26 mouse cellular contexts compared by ENCODE assay signal in genomic region chr17:66414331-66414730, GRCm38 (mm10). TPM values are rescaled to one million over a fixed set of nuclear protein-coding genes. Genes with fewer than 3 reads are reported as not detected.
A peak's percentile ranks its signal among the peaks of the same experiment; 100 is the strongest.
DNase-seq lines count a peak whose midpoint lies in the region; ATAC-seq and TF ChIP-seq lines count a peak whose summit lies in the region.
"Had no signal": no experiment of that assay in that cellular context is flagged by ENCODE, and none has a peak within 500 bp of the region (broad histone marks: within the 10 kb centered on the region; RNA-seq: fewer than 3 reads in every experiment).

No protein-coding gene starts in this region.

- no peaks in the 10 kb centered on the region for H3K9me3 ChIP-seq in hindbrain, embryonic 11.5 days (ENCODE audit: control insufficient read depth, low read length)
- H3K9me3 ChIP-seq in hindbrain, embryonic 14.5 days (ENCODE audit: control insufficient read depth, low read length), result no peaks in the 10 kb centered on the region
- H3K9me3 ChIP-seq in midbrain, embryonic 10.5 days (replicated peaks), result no peaks in the 10 kb centered on the region
- H3K9me3 ChIP-seq in midbrain, embryonic 15.5 days, result no peaks in the 10 kb centered on the region
- H3K9me3 ChIP-seq in ES-E14 (ENCODE audit: control insufficient read depth, insufficient read depth, low read depth, low read length), result no peaks in the 10 kb centered on the region
- H3K9me3 ChIP-seq: embryonic facial prominence, embryonic 13.5 days; embryonic facial prominence, embryonic 15.5 days; forebrain, embryonic 13.5 days; forebrain, embryonic 15.5 days had no signal

- 83% methylated on average over 1 of the region's 1 CpGs for WGBS in hindbrain, embryonic 11.5 days
- 91% methylated on average over 1 of the region's 1 CpGs for WGBS in hindbrain, embryonic 14.5 days
- WGBS in midbrain, embryonic 10.5 days, result 76% methylated on average over 1 of the region's 1 CpGs
- WGBS in midbrain, embryonic 15.5 days, result 94% methylated on average over 1 of the region's 1 CpGs

- H3K27me3 ChIP-seq in hindbrain, embryonic 11.5 days (ENCODE audit: control insufficient read depth, insufficient read depth, low read length), result no peaks in the 10 kb centered on the region
- H3K27me3 ChIP-seq in hindbrain, embryonic 14.5 days (ENCODE audit: control insufficient read depth, insufficient read depth, low read length), result no peaks in the 10 kb centered on the region
- no peaks in the 10 kb centered on the region for H3K27me3 ChIP-seq in midbrain, embryonic 10.5 days (ENCODE audit: low read depth, poor library complexity, severe bottlenecking)
- H3K27me3 ChIP-seq in midbrain, embryonic 15.5 days (replicated peaks), result no peaks in the 10 kb centered on the region
- H3K27me3 ChIP-seq: embryonic facial prominence, embryonic 13.5 days; embryonic facial prominence, embryonic 15.5 days; forebrain, embryonic 15.5 days had no signal

- DNase-seq in hindbrain, embryonic 11.5 days (ENCODE audit: low spot score), result no peak
- DNase-seq in hindbrain, embryonic 14.5 days (ENCODE audit: low spot score), result no peak
- DNase-seq in midbrain, embryonic 10.5 days (ENCODE audit: low spot score), result no peak
- DNase-seq in ES-E14 (ENCODE audit: low read depth, low spot score), result peak; percentile 25
- DNase-seq in c-Kit-positive CD71-positive TER-119-positive erythroid progenitor cells, embryonic 14.5 days (ENCODE audit: low spot score), result no peak
- no peak for DNase-seq in urinary bladder, postnatal 25 days (ENCODE audit: low spot score)
- DNase-seq: adrenal gland, adult 8-10 months; adrenal gland, postnatal 14 days; adrenal gland, postnatal 36 days; cerebellum, adult 11 months; cerebellum, adult 18-20 months; cerebellum, adult 8-10 months; cerebellum, adult 9-11 months; cerebellum, postnatal 14 days; cerebellum, postnatal 36 days; embryo, embryonic 11 days; forebrain, postnatal 0 days had no signal

- no peak for ATAC-seq in hindbrain, embryonic 11.5 days (ENCODE audit: low FRiP score)
- ATAC-seq in hindbrain, embryonic 14.5 days (ENCODE audit: low FRiP score), result no peak
- ATAC-seq in midbrain, embryonic 15.5 days (replicated peaks), result no peak
- ATAC-seq: activated CD4-positive, CD25-positive, alpha-beta regulatory T cell, adult 4 months; forebrain, embryonic 13.5 days; forebrain, embryonic 15.5 days; forebrain, postnatal 0 days had no signal

- in situ Hi-C loops in ES-E14 (cut with MboI; ENCODE audit: low sequenced_read_pairs in 2 of 2, unreplicated experiment in 2 of 2), result no loop called here

- H3K4me1 ChIP-seq in hindbrain, embryonic 11.5 days (replicated peaks; ENCODE audit: control insufficient read depth, insufficient read depth, low read length), result peaks cover 25% of the 10 kb centered on the region
- peaks cover 46% of the 10 kb centered on the region for H3K4me1 ChIP-seq in hindbrain, embryonic 14.5 days (replicated peaks; ENCODE audit: control insufficient read depth, insufficient read depth, low read length)
- peaks cover 93% of the 10 kb centered on the region for H3K4me1 ChIP-seq in midbrain, embryonic 10.5 days
- H3K4me1 ChIP-seq in midbrain, embryonic 15.5 days, result peaks cover 40% of the 10 kb centered on the region
- peaks cover 4 to 27% of the 10 kb centered on the region in 2 experiments; a peak in 2 of 4 replicates for H3K4me1 ChIP-seq in ES-E14 (ENCODE audit: control insufficient read depth in 2 of 2, insufficient read depth in 2 of 2, low read length in 2 of 2, poor library complexity in 1 of 2)

- peak overlapping the region; percentile 60 for H3K27ac ChIP-seq in hindbrain, embryonic 11.5 days (ENCODE audit: low read depth, low read length)
- no peak overlapping the region for H3K27ac ChIP-seq in hindbrain, embryonic 14.5 days
- peak overlapping the region; percentile 68 for H3K27ac ChIP-seq in midbrain, embryonic 10.5 days (replicated peaks)
- H3K27ac ChIP-seq in midbrain, embryonic 15.5 days, result no peak overlapping the region
- no peak overlapping the region for H3K27ac ChIP-seq in ES-E14 (ENCODE audit: insufficient read depth, low read depth, low read length, poor library complexity, severe bottlenecking)
- H3K27ac ChIP-seq: embryonic facial prominence, embryonic 13.5 days; embryonic facial prominence, embryonic 15.5 days; forebrain, embryonic 13.5 days; forebrain, embryonic 15.5 days had no signal

- H3K4me2 ChIP-seq in hindbrain, embryonic 11.5 days (replicated peaks; ENCODE audit: low read depth, low read length), result no peak overlapping the region
- H3K4me2 ChIP-seq in hindbrain, embryonic 14.5 days (replicated peaks), result no peak overlapping the region
- no peak overlapping the region for H3K4me2 ChIP-seq in midbrain, embryonic 15.5 days
- H3K4me2 ChIP-seq: embryonic facial prominence, embryonic 13.5 days; embryonic facial prominence, embryonic 15.5 days; forebrain, embryonic 13.5 days; forebrain, embryonic 15.5 days had no signal

- H3K4me3 ChIP-seq in hindbrain, embryonic 11.5 days (ENCODE audit: low read depth, low read length), result no peak overlapping the region
- H3K4me3 ChIP-seq in hindbrain, embryonic 14.5 days (replicated peaks; ENCODE audit: low read length), result no peak overlapping the region
- H3K4me3 ChIP-seq in midbrain, embryonic 10.5 days, result no peak overlapping the region
- H3K4me3 ChIP-seq in midbrain, embryonic 15.5 days, result no peak overlapping the region
- no peak overlapping the region for H3K4me3 ChIP-seq in ES-E14 (ENCODE audit: insufficient read depth in 1 of 2, low read depth in 1 of 2, low read length in 2 of 2, poor library complexity in 1 of 2, severe bottlenecking in 1 of 2)
- H3K4me3 ChIP-seq: embryonic facial prominence, embryonic 13.5 days; embryonic facial prominence, embryonic 15.5 days; erythroblast, embryonic 14.5 days; forebrain, embryonic 13.5 days; forebrain, embryonic 15.5 days had no signal

- no peaks in the 10 kb centered on the region for H3K36me3 ChIP-seq in hindbrain, embryonic 11.5 days (ENCODE audit: control insufficient read depth, insufficient read depth, low read length)
- H3K36me3 ChIP-seq in hindbrain, embryonic 14.5 days (replicated peaks; ENCODE audit: control insufficient read depth, insufficient read depth), result peaks cover 6% of the 10 kb centered on the region; the same call in 1 of the 2 replicates
- H3K36me3 ChIP-seq in midbrain, embryonic 10.5 days, result peaks cover 39% of the 10 kb centered on the region
- no peaks in the 10 kb centered on the region for H3K36me3 ChIP-seq in midbrain, embryonic 15.5 days (replicated peaks)
- peaks cover 38% of the 10 kb centered on the region for H3K36me3 ChIP-seq in ES-E14 (ENCODE audit: control insufficient read depth, insufficient read depth, low read length, poor library complexity, severe bottlenecking)
- H3K36me3 ChIP-seq: embryonic facial prominence, embryonic 13.5 days; embryonic facial prominence, embryonic 15.5 days had no signal

- H3K9ac ChIP-seq in hindbrain, embryonic 11.5 days (ENCODE audit: low read depth, low read length), result no peak overlapping the region
- no peak overlapping the region for H3K9ac ChIP-seq in hindbrain, embryonic 14.5 days
- no peak overlapping the region for H3K9ac ChIP-seq in midbrain, embryonic 15.5 days
- no peak overlapping the region for H3K9ac ChIP-seq in ES-E14 (ENCODE audit: insufficient read depth, low read depth, low read length, poor library complexity, severe bottlenecking)
- H3K9ac ChIP-seq: embryonic facial prominence, embryonic 13.5 days; embryonic facial prominence, embryonic 15.5 days; forebrain, embryonic 13.5 days; forebrain, embryonic 15.5 days; forebrain, postnatal 0 days had no signal

TF ChIP-seq in ES-E14, 5 proteins besides CTCF, POLR2A, EP300 and RAD21:
- TF ChIP-seq HCFC1 (IDR thresholded peaks at IDR 0.05; ENCODE audit: borderline replicate concordance, insufficient read depth, low read length) (no peak), CHD2 (IDR thresholded peaks at IDR 0.05; ENCODE audit: low read depth, low read length) (no peak), ZC3H11A (IDR thresholded peaks at IDR 0.05; ENCODE audit: borderline replicate concordance, low read depth, low read length) (no peak), ZNF384 (IDR thresholded peaks at IDR 0.05; ENCODE audit: low read depth, low read length) (peak; percentile 72), MAFK (IDR thresholded peaks at IDR 0.05; ENCODE audit: insufficient read depth, low read depth, low read length) (no peak)

RNA-seq across cellular contexts. Expression of gene Mtcl1, which starts 35.2 kb away (rescaled TPM):
- polyA plus RNA-seq in hindbrain, embryonic 11.5 days (2014; fragmentation: Nextera tagmentation; extraction: Ambion mirVana), result 47.9 and 59.8 TPM in 2 replicates
- polyA plus RNA-seq in hindbrain, embryonic 14.5 days (2014; fragmentation: Nextera tagmentation; extraction: Ambion mirVana), result 35.1 and 37.9 TPM in 2 replicates
- polyA plus RNA-seq in midbrain, embryonic 10.5 days (2016; fragmentation: Nextera tagmentation; extraction: Ambion mirVana), result 45.9 and 65.2 TPM in 2 replicates
- polyA plus RNA-seq in midbrain, embryonic 15.5 days (2015; fragmentation: Nextera tagmentation; extraction: Ambion mirVana), result 35.5 and 39.0 TPM in 2 replicates
- total RNA-seq in ES-E14 (2012; rRNA removed), result 75.8 and 104 TPM in 2 replicates
- total RNA-seq: common myeloid progenitor, adult 5-6 weeks; MEL had no signal
- polyA plus RNA-seq: activated CD4-positive, CD25-positive, alpha-beta regulatory T cell, adult 4 months; erythroblast, embryonic 14.5 days had no signal

Comparison
In these comparisons a context has a peak if more than half of its experiments do, and no peak if none do; other contexts are left out.
1. H3K27ac ChIP-seq: peak in hindbrain, embryonic 11.5 days (single experiment) and midbrain, embryonic 10.5 days (single experiment); none in hindbrain, embryonic 14.5 days (single experiment), midbrain, embryonic 15.5 days (single experiment) and ES-E14 (single experiment).